Mouse (Mus musculus) left cerebral cortex, adult 2 months (tissue): ENCODE data around the gene Camk2g. TPM values are rescaled to one million over a fixed set of nuclear protein-coding genes. Genes with fewer than 3 reads are reported as not detected.

ENCODE experiments used
- DNase-seq, 2 experiments: peaks; one replicate each; pipeline ENCODE4 v3.0.0; 2021 to 2022; ENCODE audit warnings: low spot score in 2 of 2, mixed read lengths in 1 of 2; ENCODE audit errors: extremely low spot score in 1 of 2
- H3K27ac ChIP-seq: fragments of 200-600 bp; 2 replicates; pipeline ENCODE4 v1.8.1; 2022
- H3K4me3 ChIP-seq: fragments of 200-600 bp; 2 replicates; pipeline ENCODE4 v1.8.1; 2022
- CTCF ChIP-seq: fragments of 200-600 bp; IDR thresholded peaks from 2 replicates; pipeline ENCODE4 v1.8.1; 2022; ENCODE audit warnings: antibody characterized with exemption, mild to moderate bottlenecking, moderate library complexity
- intact Hi-C: fragments of 180-260 bp; cut with DNase I; formaldehyde crosslinking; loops from one replicate; pipeline ENCODE4 v1.15.1; 2025
- total RNA-seq, 2 experiments: library from RNA; stranded (reverse); gene quantifications; 2 replicates each; pipeline ENCODE4 v1.2.3; 2021

Camk2g gene
- total RNA-seq, 2 experiments from 2014 or later, result 328 to 345 TPM

- intact Hi-C loops, result no loop called here
- DNase-seq, result no peak
- 0 out of 2 replicates have a peak overlapping the region, but pooled peaks have one; percentile 15 for H3K27ac ChIP-seq
- no peak overlapping the region for H3K4me3 ChIP-seq
- TF ChIP-seq CTCF, result no peak
Measured at GRCm38 (mm10) chr14:20829523-20830366, 35.9 kb upstream of the Camk2g start.

- no peak for TF ChIP-seq CTCF
- Histone ChIP-seq H3K4me3 (no peak overlapping the region), H3K27ac (no peak overlapping the region)
- no peak for DNase-seq
- intact Hi-C loops, result no loop called here
Measured at GRCm38 (mm10) chr14:20828524-20828923, 34.6 kb upstream of the Camk2g start.

DNA sequence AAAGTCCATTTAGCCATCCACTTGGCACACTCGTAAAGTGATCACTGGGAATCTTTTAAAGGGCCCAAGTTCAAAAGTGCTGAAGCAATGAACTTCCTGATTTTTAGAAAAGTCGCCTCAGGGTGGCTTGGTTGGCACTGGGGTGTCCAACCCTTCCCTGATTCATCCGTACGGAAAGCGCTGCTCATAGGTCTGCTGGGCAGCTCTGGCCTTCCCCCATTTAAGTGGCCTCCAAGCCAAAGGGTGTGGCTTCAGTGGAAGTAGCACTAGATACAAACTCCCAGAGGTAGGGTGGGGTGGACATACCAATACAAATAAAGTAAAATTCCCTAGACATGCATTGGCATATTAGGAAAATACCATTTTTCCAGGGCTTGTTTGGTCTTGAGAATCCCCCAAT is 33.6 kb upstream of the Camk2g start:
- no peak for TF ChIP-seq CTCF
- intact Hi-C loops, result no loop called here
- H3K27ac ChIP-seq, result no peak overlapping the region
- H3K4me3 ChIP-seq, result no peak overlapping the region
- no peak for DNase-seq

- TF ChIP-seq CTCF, result no peak
- Histone ChIP-seq H3K27ac (no peak overlapping the region), H3K4me3 (no peak overlapping the region)
- intact Hi-C loops, result no loop called here
- DNase-seq, result no peak
Measured at GRCm38 (mm10) chr14:20827061-20827460, 33.2 kb upstream of the Camk2g start.

- intact Hi-C loops, result no loop called here
- Histone ChIP-seq H3K27ac (0 out of 2 replicates have a peak overlapping the region, but pooled peaks have one; percentile 40), H3K4me3 (no peak overlapping the region)
- no peak for DNase-seq
- TF ChIP-seq CTCF, result no peak
Measured at GRCm38 (mm10) chr14:20825516-20825915, 31.6 kb upstream of the Camk2g start.

- no peak for DNase-seq
- intact Hi-C loops, result no loop called here
Measured at GRCm38 (mm10) chr14:20824517-20824916, 30.6 kb upstream of the Camk2g start.

GRCm38 (mm10) chr14:20815448-20815847 is 21.6 kb upstream of the Camk2g start:
- no peak for DNase-seq
- Histone ChIP-seq H3K27ac (no peak overlapping the region), H3K4me3 (no peak overlapping the region)
- no peak for TF ChIP-seq CTCF
- intact Hi-C loops, result no loop called here

More at GRCm38 (mm10) chr14:20824517-20824916, 30.6 kb upstream of the Camk2g start:
- H3K27ac ChIP-seq, result no peak overlapping the region
- H3K4me3 ChIP-seq, result no peak overlapping the region
- TF ChIP-seq CTCF, result no peak

- intact Hi-C loops, result no loop called here
- no peak for TF ChIP-seq CTCF
- Histone ChIP-seq H3K27ac (no peak overlapping the region), H3K4me3 (no peak overlapping the region)
- no peak for DNase-seq
Measured at GRCm38 (mm10) chr14:20811779-20812406, 18.0 kb upstream of the Camk2g start.

DNA sequence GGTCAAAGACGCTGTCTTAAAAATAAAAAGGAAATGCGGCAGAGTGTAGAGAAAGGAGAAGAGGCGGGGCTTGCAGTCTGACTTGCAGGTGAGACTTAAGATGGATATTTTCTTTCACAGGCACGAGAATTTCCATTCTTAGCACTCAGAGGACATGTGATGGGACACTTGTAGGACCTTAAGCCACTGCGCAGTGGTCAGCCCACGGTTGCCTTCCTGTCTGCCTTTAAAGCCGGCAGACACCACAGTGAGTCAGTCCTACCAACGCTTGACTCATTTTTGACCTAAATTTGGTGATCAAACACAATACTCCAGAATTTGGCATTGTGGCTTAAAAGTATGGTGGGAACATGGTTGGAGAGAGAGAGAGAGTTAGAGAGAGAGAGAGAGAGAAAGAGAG is 17.3 kb upstream of the Camk2g start:
- no peak for TF ChIP-seq CTCF
- Histone ChIP-seq H3K27ac (no peak overlapping the region), H3K4me3 (no peak overlapping the region)
- DNase-seq, result no peak
- intact Hi-C loops, result no loop called here

DNA sequence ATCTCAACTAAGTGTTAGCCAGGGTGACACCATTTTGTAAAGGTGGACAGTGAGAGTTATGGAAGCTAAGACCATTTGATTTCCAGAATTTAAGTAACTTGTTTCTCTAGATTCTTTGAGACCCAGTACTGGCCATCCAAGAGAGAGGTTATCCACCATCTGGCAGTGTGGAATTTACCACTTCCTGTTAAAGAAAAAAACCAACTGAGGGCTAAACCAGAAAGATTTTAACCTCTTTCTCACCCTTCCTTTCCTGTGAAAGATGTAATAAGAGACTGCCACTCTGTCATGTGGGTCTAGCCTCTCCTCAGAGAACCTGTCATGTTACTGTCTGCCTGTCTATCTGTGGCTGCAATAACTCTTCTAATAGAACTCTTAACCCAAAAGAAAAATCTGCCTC is 15.9 kb upstream of the Camk2g start:
- DNase-seq, result no peak
- no peak overlapping the region for H3K27ac ChIP-seq
- TF ChIP-seq CTCF, result no peak
- H3K4me3 ChIP-seq, result no peak overlapping the region
- intact Hi-C loops, result loop anchor here (5.0 kb wide), 2 partner anchors 32 to 182 kb away; no protein-coding TSS in a partner anchor

DNA sequence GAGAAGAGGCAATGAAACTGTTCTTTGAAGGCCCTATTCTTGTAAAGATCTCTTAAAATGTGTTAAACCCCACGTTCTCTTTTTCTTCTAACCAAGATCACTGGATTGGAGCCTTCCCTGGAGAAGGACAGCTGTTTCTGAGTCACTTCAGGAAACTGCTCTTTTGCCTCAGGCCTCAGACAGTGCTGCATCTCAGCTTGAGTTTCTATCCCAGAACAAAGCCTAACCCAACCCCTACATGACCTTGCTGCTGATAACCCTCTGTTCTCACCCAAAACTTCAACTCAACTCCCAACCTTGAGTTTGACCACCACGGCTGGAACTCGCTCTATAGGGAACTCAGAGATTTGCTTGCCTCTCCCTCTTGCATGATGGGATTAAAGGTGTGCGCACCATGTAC is 15.5 kb upstream of the Camk2g start:
- intact Hi-C loops, result loop anchor here (5.0 kb wide), 2 partner anchors 33 to 183 kb away; no protein-coding TSS in a partner anchor
- no peak for TF ChIP-seq CTCF
- no peak for DNase-seq
- H3K4me3 ChIP-seq, result no peak overlapping the region
- no peak overlapping the region for H3K27ac ChIP-seq

- H3K4me3 ChIP-seq, result no peak overlapping the region
- H3K27ac ChIP-seq, result no peak overlapping the region
- no peak for DNase-seq
- intact Hi-C loops, result loop anchor here (5.0 kb wide), 2 partner anchors 36 to 186 kb away; no protein-coding TSS in a partner anchor
- TF ChIP-seq CTCF, result no peak
Measured at GRCm38 (mm10) chr14:20806116-20806840, 12.4 kb upstream of the Camk2g start.
